Comparison of ENCODE assay signal across 8 mouse cellular contexts in genomic region chr17:84161231-84161854, GRCm38 (mm10). TPM values are rescaled to one million over a fixed set of nuclear protein-coding genes. Genes with fewer than 3 reads are reported as not detected.
DNase-seq lines count a peak whose midpoint lies in the region; ATAC-seq lines count a peak whose summit lies in the region.

No protein-coding gene starts in this region.

- H3K9me3 ChIP-seq in hindbrain, embryonic 14.5 days (ENCODE audit: control insufficient read depth, low read length), result no peaks in the 10 kb centered on the region

- peak; percentile 32; the same call in 1 of the 2 replicates for ATAC-seq in hindbrain, embryonic 14.5 days (ENCODE audit: low FRiP score)
- ATAC-seq in megakaryocyte-erythroid progenitor cell, adult 5-6 weeks (replicated peaks; ENCODE audit: low FRiP score, low TSS enrichment, poor library complexity, severe bottlenecking), result peak; percentile 40

- 58% methylated on average over 6 of the region's 6 CpGs for WGBS in hindbrain, embryonic 14.5 days

- H3K27ac ChIP-seq in hindbrain, embryonic 14.5 days, result no peak overlapping the region

- no peaks in the 10 kb centered on the region for H3K27me3 ChIP-seq in hindbrain, embryonic 14.5 days (ENCODE audit: control insufficient read depth, insufficient read depth, low read length)

- H3K9ac ChIP-seq in hindbrain, embryonic 14.5 days, result no peak overlapping the region

- no peaks in the 10 kb centered on the region; the same call in 1 of the 2 replicates for H3K4me1 ChIP-seq in hindbrain, embryonic 14.5 days (replicated peaks; ENCODE audit: control insufficient read depth, insufficient read depth, low read length)

- no peaks in the 10 kb centered on the region for H3K36me3 ChIP-seq in hindbrain, embryonic 14.5 days (replicated peaks; ENCODE audit: control insufficient read depth, insufficient read depth)

- no peak overlapping the region for H3K4me3 ChIP-seq in hindbrain, embryonic 14.5 days (replicated peaks; ENCODE audit: low read length)

- no peak overlapping the region for H3K4me2 ChIP-seq in hindbrain, embryonic 14.5 days (replicated peaks)

- DNase-seq in heart, adult 11 months, result peak; percentile 94
- no peak for DNase-seq in heart, adult 9 months (ENCODE audit: low spot score in 2 of 2)
- DNase-seq in urinary bladder, adult 2 months (ENCODE audit: low spot score), result peak; percentile 15
- no peak for DNase-seq in urinary bladder, postnatal 10 days (ENCODE audit: low spot score)
- DNase-seq in hindbrain, embryonic 14.5 days (ENCODE audit: low spot score), result no peak
- no peak for DNase-seq in ovary, postnatal 36 days (ENCODE audit: low spot score)
- DNase-seq in layer of hippocampus, adult 11-12 months (ENCODE audit: low spot score), result no peak

RNA-seq across cellular contexts. Expression of gene Zfp36l2, which starts 26.4 kb away (rescaled TPM):
- 67.9 and 84.3 TPM in 2 replicates for polyA plus RNA-seq in urinary bladder, adult 2 months (2012; rRNA removed)
- polyA plus RNA-seq in hindbrain, embryonic 14.5 days (2014; fragmentation: Nextera tagmentation; extraction: Ambion mirVana), result 6.8 and 7.9 TPM in 2 replicates
- total RNA-seq in megakaryocyte-erythroid progenitor cell, adult 5-6 weeks (2014; fragmentation: Nextera tagmentation), result 136 and 142 TPM in 2 replicates
- total RNA-seq in megakaryocyte-erythroid progenitor cell, adult 5-6 weeks (2017), result 97.7 and 143 TPM in 2 replicates

Comparison
In these comparisons a context has a peak if more than half of its experiments do, and no peak if none do; other contexts are left out.
1. DNase-seq: peak in heart, adult 11 months (single experiment) and urinary bladder, adult 2 months (single experiment); none in heart, adult 9 months (0 of 2), urinary bladder, postnatal 10 days (single experiment), hindbrain, embryonic 14.5 days (single experiment), ovary, postnatal 36 days (single experiment) and layer of hippocampus, adult 11-12 months (single experiment).